In the genomic region with DNA sequence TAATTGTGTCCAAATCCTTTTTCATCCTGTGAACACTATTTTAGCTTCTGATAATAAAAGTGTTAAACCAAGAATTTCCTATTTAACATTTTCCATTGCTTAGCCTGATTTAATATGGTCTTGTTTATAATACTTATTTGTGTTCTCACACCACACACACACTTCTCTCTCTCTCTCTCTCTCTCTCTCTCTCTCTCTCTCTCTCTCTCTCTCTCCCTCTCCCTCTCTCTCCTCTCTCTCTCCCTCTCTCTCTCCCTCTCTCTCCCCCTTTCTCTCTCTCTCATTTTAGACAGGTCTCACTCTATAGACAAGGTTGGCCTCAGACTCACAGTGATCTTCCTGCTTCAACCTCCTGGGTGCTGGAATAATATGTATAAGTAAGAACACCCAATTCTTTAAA, we compare ENCODE assay signal across 8 mouse cellular contexts. TPM values are rescaled to one million over a fixed set of nuclear protein-coding genes. Genes with fewer than 3 reads are reported as not detected.
A peak's percentile ranks its signal among the peaks of the same experiment; 100 is the strongest.
DNase-seq lines count a peak whose midpoint lies in the region; ATAC-seq and TF ChIP-seq lines count a peak whose summit lies in the region.

No protein-coding gene starts in this region.

- H3K4me2 ChIP-seq in hindbrain, embryonic 12.5 days (replicated peaks) = peak overlapping the region; percentile 66
- H3K4me2 ChIP-seq in liver, postnatal 0 days (ENCODE audit: low read depth, low read length) = peak overlapping the region; percentile 77

- peak overlapping the region; percentile 75; the same call in 1 of the 2 replicates for H3K27ac ChIP-seq in heart, embryonic 10.5 days
- no peak overlapping the region for H3K27ac ChIP-seq in MEL (ENCODE audit: control insufficient read depth, low read depth, low read length)
- no peak overlapping the region for H3K27ac ChIP-seq in hindbrain, embryonic 12.5 days
- H3K27ac ChIP-seq in liver, postnatal 0 days (ENCODE audit: low read depth) = no peak overlapping the region

- TF ChIP-seq RAD21 in MEL (IDR thresholded peaks at IDR 0.05; ENCODE audit: low read depth, low read length) = no peak

- ATAC-seq in hindbrain, embryonic 12.5 days (ENCODE audit: low FRiP score) = no peak
- no peak for ATAC-seq in liver, postnatal 0 days

- H3K4me3 ChIP-seq in heart, embryonic 10.5 days = peak overlapping the region; percentile 64
- H3K4me3 ChIP-seq in MEL (ENCODE audit: control insufficient read depth in 1 of 2, insufficient read depth in 1 of 2, low read depth in 2 of 2, low read length in 2 of 2) = peak overlapping the region; percentile 95 to 96
- H3K4me3 ChIP-seq in hindbrain, embryonic 12.5 days = peak overlapping the region; percentile 48; the same call in 1 of the 2 replicates
- peak overlapping the region; percentile 63; the same call in 1 of the 2 replicates for H3K4me3 ChIP-seq in liver, postnatal 0 days (ENCODE audit: low read depth, low read length)

- H3K9ac ChIP-seq in MEL (ENCODE audit: control insufficient read depth, low read depth, low read length, poor library complexity, severe bottlenecking) = peak overlapping the region; percentile 83
- H3K9ac ChIP-seq in hindbrain, embryonic 12.5 days = peak overlapping the region; percentile 42; the same call in 1 of the 2 replicates
- H3K9ac ChIP-seq in liver, postnatal 0 days (replicated peaks) = no peak overlapping the region

- peaks cover 2% of the 10 kb centered on the region; the same call in 1 of the 2 replicates for H3K79me2 ChIP-seq in MEL (ENCODE audit: control insufficient read depth, insufficient read depth, low read length, poor library complexity)

- TF ChIP-seq POLR2A in MEL (IDR thresholded peaks at IDR 0.05; ENCODE audit: control insufficient read depth in 1 of 2, insufficient read depth in 1 of 2, low read depth in 1 of 2, low read length in 2 of 2, poor library complexity in 1 of 2) = no peak

- TF ChIP-seq CTCF in MEL (IDR thresholded peaks at IDR 0.05 in 2 of 3, conservative IDR thresholded peaks at IDR 0.05 in 1 of 3; ENCODE audit: control insufficient read depth in 1 of 3, insufficient read depth in 1 of 3, low read depth in 2 of 3, low read length in 3 of 3, poor library complexity in 1 of 3, severe bottlenecking in 1 of 3) = no peak
- TF ChIP-seq CTCF in liver, postnatal 0 days (IDR thresholded peaks at IDR 0.05; ENCODE audit: low read depth) = no peak

- TF ChIP-seq EP300 in MEL (IDR thresholded peaks at IDR 0.05; ENCODE audit: low read depth in 1 of 2, low read length in 2 of 2) = no peak
- TF ChIP-seq EP300 in liver, postnatal 0 days (IDR thresholded peaks at IDR 0.05; ENCODE audit: low read depth) = no peak

- H3K9me3 ChIP-seq in heart, embryonic 10.5 days = no peaks in the 10 kb centered on the region
- no peaks in the 10 kb centered on the region for H3K9me3 ChIP-seq in MEL (replicated peaks; ENCODE audit: insufficient read depth, low read length)
- H3K9me3 ChIP-seq in hindbrain, embryonic 12.5 days (replicated peaks) = no peaks in the 10 kb centered on the region
- no peaks in the 10 kb centered on the region for H3K9me3 ChIP-seq in liver, postnatal 0 days (ENCODE audit: low read length)

- no peak for DNase-seq in heart, embryonic 10.5 days (ENCODE audit: low spot score)
- DNase-seq in heart, adult 8-10 months (ENCODE audit: low spot score) = no peak
- no peak for DNase-seq in MEL (ENCODE audit: low read depth, low spot score)
- DNase-seq in liver, postnatal 0 days = no peak
- DNase-seq in c-Kit-positive CD71-positive TER-119-positive erythroid progenitor cells, embryonic 14.5 days (ENCODE audit: low spot score) = no peak
- no peak for DNase-seq in cerebellum, adult 9-11 months
- no peak for DNase-seq in gastrocnemius, postnatal 4 days (ENCODE audit: low spot score in 2 of 2)

- no peaks in the 10 kb centered on the region for H3K36me3 ChIP-seq in heart, embryonic 10.5 days
- H3K36me3 ChIP-seq in MEL (ENCODE audit: control insufficient read depth in 1 of 2, insufficient read depth in 2 of 2, low read length in 2 of 2) = peaks cover 0 to 8% of the 10 kb centered on the region in 2 experiments; a peak in 2 of 4 replicates
- no peaks in the 10 kb centered on the region for H3K36me3 ChIP-seq in hindbrain, embryonic 12.5 days
- H3K36me3 ChIP-seq in liver, postnatal 0 days (replicated peaks; ENCODE audit: insufficient read depth, low read length) = no peaks in the 10 kb centered on the region

- H3K27me3 ChIP-seq in heart, embryonic 10.5 days (ENCODE audit: insufficient read depth, poor library complexity, severe bottlenecking) = no peaks in the 10 kb centered on the region
- H3K27me3 ChIP-seq in MEL (ENCODE audit: control insufficient read depth in 1 of 2, insufficient read depth in 2 of 2, low read length in 2 of 2) = no peaks in the 10 kb centered on the region
- no peaks in the 10 kb centered on the region; the same call in 1 of the 2 replicates for H3K27me3 ChIP-seq in hindbrain, embryonic 12.5 days
- H3K27me3 ChIP-seq in liver, postnatal 0 days (ENCODE audit: insufficient read depth, low read length) = no peaks in the 10 kb centered on the region

- 0 out of 2 replicates have a peak, but pooled peaks cover 5% of the 10 kb centered on the region for H3K4me1 ChIP-seq in heart, embryonic 10.5 days
- H3K4me1 ChIP-seq in MEL (ENCODE audit: control insufficient read depth in 1 of 2, insufficient read depth in 2 of 2, low read length in 2 of 2) = peaks cover 3 to 6% of the 10 kb centered on the region in 2 experiments; a peak in 2 of 4 replicates
- peaks cover 8% of the 10 kb centered on the region for H3K4me1 ChIP-seq in hindbrain, embryonic 12.5 days
- H3K4me1 ChIP-seq in liver, postnatal 0 days (ENCODE audit: insufficient read depth) = peaks cover 9% of the 10 kb centered on the region; the same call in 1 of the 2 replicates

TF ChIP-seq in MEL, 35 proteins besides CTCF, POLR2A, EP300 and RAD21:
- TF ChIP-seq ZMIZ1 (IDR thresholded peaks at IDR 0.05; ENCODE audit: low read depth, low read length) (no peak), MYB (IDR thresholded peaks at IDR 0.05; ENCODE audit: low read depth, low read length) (no peak), CHD2 (IDR thresholded peaks at IDR 0.05; ENCODE audit: low read length) (no peak), E2F4 (IDR thresholded peaks at IDR 0.05; ENCODE audit: borderline replicate concordance, low read depth, low read length) (no peak), UBTF (IDR thresholded peaks at IDR 0.05; ENCODE audit: borderline replicate concordance, insufficient read depth, low read depth, low read length) (no peak), JUND (IDR thresholded peaks at IDR 0.05; ENCODE audit: low read depth, low read length) (peak; percentile 58; the same call in 1 of the 2 replicates), ZNF384 (IDR thresholded peaks at IDR 0.05; ENCODE audit: low read depth, low read length) (no peak), TCF12 (IDR thresholded peaks at IDR 0.05; ENCODE audit: low read depth, low read length) (no peak), HCFC1 (IDR thresholded peaks at IDR 0.05; ENCODE audit: low read depth, low read length) (no peak)

RNA-seq across cellular contexts. Expression of a gene that starts 1.0 kb away (rescaled TPM):
- polyA plus RNA-seq in heart, embryonic 10.5 days (2016; fragmentation: Nextera tagmentation; extraction: Ambion mirVana) = 2.6 and 3.3 TPM in 2 replicates
- total RNA-seq in heart, adult 8-10 months (2022) = 1 to 10 TPM; 1.7 to 3.0 (median 2.4) TPM
- 0.46 and 1.4 TPM in 2 replicates for total RNA-seq in MEL (2012; rRNA removed)
- under 1 TPM in 1 of 2 experiments, not detected in 1; 0.71 TPM for polyA plus RNA-seq in MEL (2012; ENCODE audit: insufficient read depth in 1 of 2, insufficient read length in 2 of 2, low read depth in 1 of 2, low replicate concordance in 2 of 2, missing spikeins in 1 of 2)
- polyA plus RNA-seq in hindbrain, embryonic 12.5 days (2016; fragmentation: Nextera tagmentation; extraction: Ambion mirVana) = 4.9 and 6.2 TPM in 2 replicates
- 2.3 TPM in 2 replicates for polyA plus RNA-seq in liver, postnatal 0 days (2015; fragmentation: Nextera tagmentation; extraction: Ambion mirVana)
- 1 to 10 TPM; 8.4 to 8.5 TPM for total RNA-seq in gastrocnemius, postnatal 4 days (2021)
